Mouse (Mus musculus) embryonic fibroblast, embryonic 13.5 days (primary cell): Measurements from ENCODE around the gene Gas2l2.

ENCODE experiments used
- CTCF ChIP-seq: IDR thresholded peaks from 2 replicates; pipeline ENCODE4 v1.5.1; 2011; ENCODE audit warnings: mild to moderate bottlenecking, control low read depth, low read length, moderate library complexity, borderline replicate concordance; ENCODE audit not compliant: insufficient read depth
- POLR2A ChIP-seq: IDR thresholded peaks from 2 replicates; pipeline ENCODE4 v1.6.1; 2011; ENCODE audit warnings: low read depth, mild to moderate bottlenecking, control low read depth, low read length, moderate library complexity

DNA sequence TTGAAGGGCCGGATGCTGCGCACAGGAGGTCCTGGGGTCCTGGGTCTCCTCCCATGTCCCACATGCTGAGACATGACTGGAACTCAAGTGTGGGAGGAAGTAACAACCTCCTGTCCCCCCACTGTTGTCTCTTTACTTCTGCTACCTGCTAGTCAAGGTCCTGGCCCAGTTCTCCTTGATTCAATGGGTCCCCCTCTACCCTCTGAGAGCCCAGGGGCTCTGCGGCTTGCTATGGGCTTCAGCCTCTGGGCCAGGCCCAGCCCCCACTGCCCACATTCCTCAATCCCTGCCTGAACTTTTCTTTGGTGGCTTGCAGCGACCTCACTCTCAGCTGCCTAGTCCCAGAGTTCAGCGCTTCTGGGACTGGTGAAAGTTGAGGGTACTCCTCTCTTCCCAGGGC is at the start of gene Gas2l2:
- no peak for TF ChIP-seq POLR2A
- TF ChIP-seq CTCF = no peak
